Mouse (Mus musculus): ENCODE measurements around the gene Map4k3. TPM values are rescaled to one million over a fixed set of nuclear protein-coding genes. Genes with fewer than 3 reads are reported as not detected.

The Map4k3 gene
- polyA plus RNA-seq, 1 experiment from 2014 or later = 24.1 TPM

DNA sequence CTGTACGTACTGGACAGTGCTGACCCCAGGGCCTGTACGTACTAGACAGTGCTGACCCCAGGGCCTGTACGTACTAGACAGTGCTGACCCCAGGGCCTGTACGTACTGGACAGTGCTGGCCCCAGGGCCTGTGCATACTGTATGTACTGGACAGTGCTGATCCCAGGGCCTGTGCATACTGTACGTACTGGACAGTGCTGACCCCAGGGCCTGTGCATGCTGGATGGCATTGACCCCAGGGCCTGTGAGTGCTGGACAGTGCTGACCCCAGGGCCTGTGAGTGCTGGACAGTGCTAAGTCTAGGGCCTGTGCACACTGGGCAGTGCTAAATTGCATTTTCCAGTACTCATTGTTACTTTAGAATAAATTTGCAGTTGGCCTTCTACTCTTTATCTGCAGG is 31.3 kb downstream of the Map4k3 start:
- Histone ChIP-seq H3K27me3 (replicated peaks) (no peaks in the 10 kb centered on the region), H3K9ac (no peak overlapping the region), H3K4me3 (replicated peaks) (no peak overlapping the region), H3K9me3 (no peaks in the 10 kb centered on the region), H3K4me1 (replicated peaks) (peaks cover 16% of the 10 kb centered on the region), H3K4me2 (replicated peaks) (no peak overlapping the region), H3K36me3 (no peaks in the 10 kb centered on the region), H3K27ac (no peak overlapping the region)
- WGBS = 96% methylated on average over 5 of the region's 5 CpGs
- no peak for ATAC-seq

GRCm38 (mm10) chr17:80696210-80696609 is 32.1 kb downstream of the Map4k3 start:
- Histone ChIP-seq H3K4me3 (replicated peaks) (no peak overlapping the region), H3K36me3 (no peaks in the 10 kb centered on the region), H3K9ac (no peak overlapping the region), H3K9me3 (no peaks in the 10 kb centered on the region), H3K4me2 (replicated peaks) (no peak overlapping the region), H3K27ac (no peak overlapping the region), H3K27me3 (replicated peaks) (no peaks in the 10 kb centered on the region), H3K4me1 (replicated peaks) (peaks cover 14% of the 10 kb centered on the region)
- ATAC-seq = no peak
- 84% methylated on average over 6 of the region's 6 CpGs for WGBS

DNA sequence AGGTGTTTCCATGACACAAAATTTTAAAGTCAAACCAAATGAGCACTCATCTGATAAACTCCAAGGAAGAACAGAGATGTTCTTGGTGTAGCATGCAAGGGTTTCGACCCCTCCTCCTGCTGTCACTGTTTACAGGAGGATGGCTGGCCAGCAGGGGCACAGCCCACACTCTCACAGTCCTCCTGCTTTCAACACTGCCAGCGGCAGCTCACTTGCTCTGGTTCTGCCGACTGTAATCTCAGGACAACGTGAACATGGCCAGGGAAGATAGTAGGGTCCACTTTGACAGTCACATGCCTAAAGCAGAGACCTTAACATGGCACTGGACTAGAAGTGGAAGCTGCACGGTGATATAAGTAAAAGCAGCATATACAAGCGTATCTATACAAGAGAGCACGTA is 34.6 kb downstream of the Map4k3 start:
- no peak for ATAC-seq

GRCm38 (mm10) chr17:80692183-80692582 is 36.1 kb downstream of the Map4k3 start:
- Histone ChIP-seq H3K9me3 (no peaks in the 10 kb centered on the region), H3K27ac (no peak overlapping the region), H3K4me2 (replicated peaks) (no peak overlapping the region), H3K27me3 (replicated peaks) (no peaks in the 10 kb centered on the region), H3K36me3 (no peaks in the 10 kb centered on the region), H3K9ac (no peak overlapping the region), H3K4me1 (replicated peaks) (no peaks in the 10 kb centered on the region; the same call in 1 of the 2 replicates), H3K4me3 (replicated peaks) (no peak overlapping the region)
- 73% methylated on average over 13 of the region's 13 CpGs for WGBS
- no peak for ATAC-seq

More for the DNA sequence above, 34.6 kb downstream of the Map4k3 start:
- H3K4me1 ChIP-seq (replicated peaks) = peaks cover 9% of the 10 kb centered on the region
- no peaks in the 10 kb centered on the region for H3K9me3 ChIP-seq
- H3K27me3 ChIP-seq (replicated peaks) = no peaks in the 10 kb centered on the region
- no peaks in the 10 kb centered on the region for H3K36me3 ChIP-seq
- H3K27ac ChIP-seq = no peak overlapping the region
- H3K9ac ChIP-seq = no peak overlapping the region
- H3K4me2 ChIP-seq (replicated peaks) = no peak overlapping the region
- H3K4me3 ChIP-seq (replicated peaks) = no peak overlapping the region
- WGBS = 48% methylated on average over 7 of the region's 7 CpGs

GRCm38 (mm10) chr17:80688701-80689100 is 39.6 kb downstream of the Map4k3 start:
- no peak overlapping the region for H3K4me3 ChIP-seq (replicated peaks)
- peaks cover 5% of the 10 kb centered on the region; the same call in 1 of the 2 replicates for H3K4me1 ChIP-seq (replicated peaks)
- H3K36me3 ChIP-seq = no peaks in the 10 kb centered on the region
- 91% methylated on average over 11 of the region's 11 CpGs for WGBS
- H3K27ac ChIP-seq = no peak overlapping the region
- no peak for ATAC-seq
- no peak overlapping the region for H3K4me2 ChIP-seq (replicated peaks)
- no peaks in the 10 kb centered on the region for H3K9me3 ChIP-seq
- H3K27me3 ChIP-seq (replicated peaks) = no peaks in the 10 kb centered on the region
- H3K9ac ChIP-seq = no peak overlapping the region

DNA sequence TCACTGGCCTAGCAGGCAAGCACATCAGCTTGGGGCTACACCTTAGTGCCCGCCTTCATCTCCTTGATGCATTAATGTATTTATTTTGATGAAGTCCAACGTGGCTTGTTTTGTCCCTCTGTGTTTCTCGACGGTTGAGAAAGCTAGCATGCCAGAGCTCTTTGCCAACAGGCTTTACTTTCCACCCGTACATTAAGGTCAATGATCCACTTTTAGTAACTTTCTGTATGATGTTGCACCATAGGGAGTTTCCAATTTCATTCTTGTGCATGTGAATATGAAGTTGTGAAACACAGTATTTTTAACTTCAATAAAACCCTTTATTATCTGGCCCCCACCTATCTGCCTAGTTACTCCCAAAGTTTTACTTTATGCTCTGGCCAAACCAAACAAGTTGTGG is 42.2 kb downstream of the Map4k3 start:
- WGBS = 84% methylated on average over 5 of the region's 5 CpGs
- ATAC-seq = no peak

DNA sequence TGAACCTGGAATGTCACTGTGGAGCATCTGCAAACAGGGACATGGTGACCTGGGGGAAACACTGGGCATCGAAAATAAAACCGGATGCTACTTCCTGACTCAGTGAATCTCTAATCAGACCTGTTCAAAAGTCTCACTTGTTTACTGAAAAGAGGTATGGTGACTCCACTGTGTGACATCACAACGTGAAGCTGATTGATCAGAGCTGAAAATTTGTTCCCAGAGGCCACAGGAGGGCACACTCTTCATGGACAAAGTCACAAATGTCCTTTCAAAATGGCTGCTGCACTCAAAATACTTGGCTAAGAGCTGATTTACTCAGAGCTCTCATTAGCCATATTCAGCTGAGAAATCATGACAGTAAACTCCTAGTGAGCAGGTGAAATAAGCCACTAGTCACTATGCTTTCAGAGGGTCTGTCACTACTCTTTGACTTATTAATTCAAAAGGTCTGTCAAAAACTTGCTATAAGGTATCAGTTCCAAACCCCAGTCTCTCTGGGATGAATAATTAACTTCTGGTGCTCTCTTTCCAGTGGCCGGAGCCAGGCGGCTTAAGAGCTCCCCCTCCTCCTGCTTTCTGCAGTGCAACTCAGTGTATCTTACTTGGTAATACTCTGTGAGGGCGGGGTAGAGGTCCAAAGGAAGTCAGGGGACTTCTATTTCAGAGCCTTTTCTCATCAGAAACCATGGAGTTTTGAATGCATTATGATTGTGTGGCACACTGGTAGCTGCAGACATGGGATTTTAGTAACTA is 44.3 kb downstream of the Map4k3 start:
- ATAC-seq = peak; percentile 89
- Histone ChIP-seq H3K4me3 (replicated peaks) (no peak overlapping the region), H3K27ac (no peak overlapping the region), H3K9ac (no peak overlapping the region), H3K36me3 (no peaks in the 10 kb centered on the region), H3K27me3 (replicated peaks) (no peaks in the 10 kb centered on the region), H3K4me2 (replicated peaks) (no peak overlapping the region), H3K9me3 (no peaks in the 10 kb centered on the region), H3K4me1 (replicated peaks) (peaks cover 5% of the 10 kb centered on the region; the same call in 1 of the 2 replicates)
- 38% methylated on average over 6 of the region's 6 CpGs for WGBS

More for the DNA sequence above, 42.2 kb downstream of the Map4k3 start:
- Histone ChIP-seq H3K27ac (no peak overlapping the region), H3K9ac (no peak overlapping the region), H3K4me1 (replicated peaks) (peaks cover 5% of the 10 kb centered on the region; the same call in 1 of the 2 replicates), H3K36me3 (no peaks in the 10 kb centered on the region), H3K27me3 (replicated peaks) (no peaks in the 10 kb centered on the region), H3K4me2 (replicated peaks) (no peak overlapping the region), H3K9me3 (no peaks in the 10 kb centered on the region), H3K4me3 (replicated peaks) (no peak overlapping the region)

- H3K27ac ChIP-seq = no peak overlapping the region
- no peak overlapping the region for H3K4me3 ChIP-seq (replicated peaks)
- no peak for ATAC-seq
- no peaks in the 10 kb centered on the region for H3K27me3 ChIP-seq (replicated peaks)
- H3K9me3 ChIP-seq = no peaks in the 10 kb centered on the region
- no peak overlapping the region for H3K9ac ChIP-seq
- 78% methylated on average over 5 of the region's 5 CpGs for WGBS
- H3K4me1 ChIP-seq (replicated peaks) = peaks cover 8% of the 10 kb centered on the region; the same call in 1 of the 2 replicates
- H3K4me2 ChIP-seq (replicated peaks) = no peak overlapping the region
- H3K36me3 ChIP-seq = no peaks in the 10 kb centered on the region
Observed at GRCm38 (mm10) chr17:80683041-80683440, 45.2 kb downstream of the Map4k3 start.

GRCm38 (mm10) chr17:80678190-80678589 is 50.1 kb downstream of the Map4k3 start:
- Histone ChIP-seq H3K9me3 (no peaks in the 10 kb centered on the region), H3K36me3 (no peaks in the 10 kb centered on the region), H3K27me3 (replicated peaks) (no peaks in the 10 kb centered on the region), H3K4me1 (replicated peaks) (0 out of 2 replicates have a peak, but pooled peaks cover 3% of the 10 kb centered on the region), H3K4me2 (replicated peaks) (no peak overlapping the region), H3K9ac (no peak overlapping the region), H3K4me3 (replicated peaks) (no peak overlapping the region), H3K27ac (no peak overlapping the region)
- ATAC-seq = no peak
- WGBS = 78% methylated on average over 6 of the region's 6 CpGs

- Histone ChIP-seq H3K27me3 (replicated peaks) (no peaks in the 10 kb centered on the region), H3K4me2 (replicated peaks) (no peak overlapping the region), H3K9ac (no peak overlapping the region), H3K36me3 (no peaks in the 10 kb centered on the region), H3K4me1 (replicated peaks) (0 out of 2 replicates have a peak, but pooled peaks cover 3% of the 10 kb centered on the region), H3K4me3 (replicated peaks) (no peak overlapping the region), H3K27ac (no peak overlapping the region), H3K9me3 (no peaks in the 10 kb centered on the region)
- ATAC-seq = peak; percentile 80
- 72% methylated on average over 11 of the region's 11 CpGs for WGBS
Observed at GRCm38 (mm10) chr17:80676859-80677535, 51.3 kb downstream of the Map4k3 start.

DNA sequence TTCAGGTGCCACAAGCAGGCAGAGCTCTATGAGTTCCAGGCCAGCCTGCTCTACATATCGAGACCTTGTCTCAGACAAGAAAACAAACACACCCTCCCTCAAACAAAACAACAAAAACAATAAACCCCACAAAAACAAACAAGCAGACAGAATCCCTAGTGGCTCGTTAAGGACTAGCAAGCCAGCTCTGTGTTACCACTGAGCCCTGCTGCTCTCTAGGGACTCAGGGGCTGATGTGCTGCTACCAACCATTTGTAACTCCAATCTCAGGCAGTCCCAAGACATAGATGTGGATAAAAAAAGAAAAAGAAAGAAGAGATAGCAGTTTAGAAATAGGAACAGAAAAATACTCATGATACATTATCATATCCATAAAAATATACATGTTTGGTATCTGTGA is 52.1 kb downstream of the Map4k3 start:
- Histone ChIP-seq H3K4me1 (replicated peaks) (0 out of 2 replicates have a peak, but pooled peaks cover 3% of the 10 kb centered on the region), H3K36me3 (no peaks in the 10 kb centered on the region), H3K27me3 (replicated peaks) (no peaks in the 10 kb centered on the region), H3K9ac (no peak overlapping the region), H3K4me2 (replicated peaks) (no peak overlapping the region), H3K4me3 (replicated peaks) (no peak overlapping the region), H3K9me3 (no peaks in the 10 kb centered on the region), H3K27ac (no peak overlapping the region)
- ATAC-seq = no peak
- 67% methylated on average over 2 of the region's 2 CpGs for WGBS

- H3K9me3 ChIP-seq = no peaks in the 10 kb centered on the region
- H3K4me3 ChIP-seq (replicated peaks) = no peak overlapping the region
- no peak overlapping the region for H3K4me2 ChIP-seq (replicated peaks)
- H3K27me3 ChIP-seq (replicated peaks) = no peaks in the 10 kb centered on the region
- ATAC-seq = no peak
- WGBS = 80% methylated on average over 1 of the region's 1 CpGs
- no peak overlapping the region for H3K9ac ChIP-seq
- 0 out of 2 replicates have a peak, but pooled peaks cover 6% of the 10 kb centered on the region for H3K4me1 ChIP-seq (replicated peaks)
- no peak overlapping the region for H3K27ac ChIP-seq
- H3K36me3 ChIP-seq = no peaks in the 10 kb centered on the region
Observed at GRCm38 (mm10) chr17:80670395-80670794, 57.9 kb downstream of the Map4k3 start.

Data from intestine, embryonic 15.5 days (tissue).